Mouse (Mus musculus) spleen, postnatal 0 days (tissue): ENCODE results near the gene Olfr714. TPM values are rescaled to one million over a fixed set of nuclear protein-coding genes. Genes with fewer than 3 reads are reported as not detected.

Source experiments
- polyA plus RNA-seq: library from polyadenylated mRNA; unstranded; fragments of >200 nt; fragmentation: Nextera tagmentation; extraction: Ambion mirVana; gene quantifications from 2 replicates; pipeline ENCODE4 v1.2.1, GENCODE M21; 2015

The Olfr714 gene
- not detected in 2 replicates for polyA plus RNA-seq

GRCm38 (mm10) chr7:107070681-107071080 lies at the start of gene Olfr714:
Gene Olfr714 (plus strand): TSS chr7:107070981.

GRCm38 (mm10) chr7:107030874-107031273 lies 39.9 kb upstream of the Olfr714 start, which contains the start of gene Olfr713:
Gene Olfr713 (plus strand): TSS chr7:107031174.

GRCm38 (mm10) chr7:107092920-107093319 lies 22.1 kb downstream of the Olfr714 start, which contains the start of gene Olfr17:
Gene Olfr17 (plus strand): TSS chr7:107093220.

GRCm38 (mm10) chr7:107110269-107110668 lies 39.5 kb downstream of the Olfr714 start, which contains the start of gene Olfr715b:
Gene Olfr715b (minus strand): TSS chr7:107110369.

Other genes starting within 250 kb of the Olfr714 start
- gene Olfr702, start 237.1 kb upstream of the Olfr714 start, polyA plus RNA-seq: not detected in 2 replicates
- gene Olfr703, start 227.6 kb upstream of the Olfr714 start, polyA plus RNA-seq: not detected in 2 replicates
- gene Olfr704, start 207.8 kb upstream of the Olfr714 start, polyA plus RNA-seq: not detected in 2 replicates
- not detected in 2 replicates for gene Olfr705, start 194.1 kb upstream of the Olfr714 start, polyA plus RNA-seq
- not detected in 2 replicates for gene Olfr706, start 182.8 kb upstream of the Olfr714 start, polyA plus RNA-seq
- gene Olfr707, start 169.7 kb upstream of the Olfr714 start, polyA plus RNA-seq: not detected in 2 replicates
- gene Olfr1532-ps1, start 163.0 kb upstream of the Olfr714 start, polyA plus RNA-seq: not detected in 2 replicates
- not detected in 2 replicates for gene Olfr709-ps1, start 138.8 kb upstream of the Olfr714 start, polyA plus RNA-seq
- not detected in 2 replicates for gene Olfr710, start 122.7 kb upstream of the Olfr714 start, polyA plus RNA-seq
- gene Olfr6, start 107.0 kb upstream of the Olfr714 start, polyA plus RNA-seq: not detected in 2 replicates
- not detected in 2 replicates for gene Olfr711, start 95.5 kb upstream of the Olfr714 start, polyA plus RNA-seq
- not detected in 2 replicates for gene Olfr2, start 64.9 kb upstream of the Olfr714 start, polyA plus RNA-seq
- not detected in 2 replicates for gene Olfr713, start 39.8 kb upstream of the Olfr714 start, polyA plus RNA-seq
- not detected in 2 replicates for gene Olfr17, start 22.2 kb downstream of the Olfr714 start, polyA plus RNA-seq
- not detected in 2 replicates for gene Olfr715b, start 39.4 kb downstream of the Olfr714 start, polyA plus RNA-seq
- gene Olfr715, start 60.1 kb downstream of the Olfr714 start, polyA plus RNA-seq: not detected in 2 replicates
- gene Olfr716, start 67.3 kb downstream of the Olfr714 start, polyA plus RNA-seq: not detected in 2 replicates
- gene Nlrp14, start 96.0 kb downstream of the Olfr714 start, polyA plus RNA-seq: not detected in 2 replicates
- not detected in 2 replicates for gene Rbmxl2, start 138.5 kb downstream of the Olfr714 start, polyA plus RNA-seq